17 mouse cellular contexts compared by ENCODE assay signal in the genomic region with DNA sequence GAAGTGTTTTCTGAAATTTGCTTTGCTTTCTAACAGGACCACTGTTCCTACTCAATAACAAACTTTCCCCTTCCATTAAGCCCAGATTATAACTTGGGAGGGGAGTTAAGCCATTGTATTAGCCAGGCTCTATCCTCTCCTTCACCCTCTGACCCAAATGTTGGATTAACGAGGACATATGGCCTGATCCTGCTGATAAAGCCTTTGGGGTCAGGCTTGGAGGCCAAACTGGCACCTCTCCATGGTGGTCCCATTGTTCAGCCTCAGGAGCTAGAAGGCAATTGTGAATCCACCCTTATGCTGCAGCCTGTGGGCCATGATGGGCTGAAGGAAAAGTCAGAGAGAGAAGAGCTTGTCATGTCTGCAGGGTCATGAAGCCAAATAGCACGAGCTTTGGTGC.
"Had no signal": no experiment of that assay in that cellular context is flagged by ENCODE, and none has a peak within 500 bp of the region (broad histone marks: within the 10 kb centered on the region; RNA-seq: fewer than 3 reads in every experiment).

No protein-coding gene starts in this region.

- H3K27ac ChIP-seq: liver, embryonic 14.5 days; midbrain, embryonic 13.5 days; midbrain, embryonic 15.5 days; neural tube, embryonic 13.5 days; neural tube, embryonic 15.5 days; stomach, embryonic 15.5 days; stomach, postnatal 0 days had no signal

- H3K9me3 ChIP-seq: midbrain, embryonic 13.5 days; midbrain, embryonic 15.5 days; neural tube, embryonic 13.5 days; neural tube, embryonic 15.5 days; stomach, embryonic 15.5 days had no signal

- H3K4me2 ChIP-seq: lung, embryonic 14.5 days; midbrain, embryonic 11.5 days; midbrain, embryonic 13.5 days; midbrain, embryonic 15.5 days; neural tube, embryonic 13.5 days; neural tube, embryonic 15.5 days; stomach, embryonic 15.5 days had no signal

- H3K4me3 ChIP-seq: midbrain, embryonic 13.5 days; midbrain, embryonic 15.5 days; myocyte; neural tube, embryonic 13.5 days; neural tube, embryonic 15.5 days; stomach, embryonic 15.5 days had no signal

- H3K4me1 ChIP-seq: midbrain, embryonic 13.5 days; midbrain, embryonic 15.5 days; neural tube, embryonic 13.5 days; neural tube, embryonic 15.5 days; stomach, embryonic 15.5 days had no signal

- DNase-seq: lung, adult 18-20 months; lung, embryonic 14.5 days; lung, postnatal 10 days; lung, postnatal 4 days; right cerebral cortex, postnatal 14 days; thymus, adult 2 months; thymus, postnatal 25 days; thymus, postnatal 4 days had no signal

- H3K9ac ChIP-seq: liver, embryonic 14.5 days; lung, embryonic 14.5 days; midbrain, embryonic 13.5 days; midbrain, embryonic 15.5 days; neural tube, embryonic 13.5 days; neural tube, embryonic 15.5 days; stomach, embryonic 15.5 days had no signal

- H3K27me3 ChIP-seq: midbrain, embryonic 15.5 days; neural tube, embryonic 13.5 days; neural tube, embryonic 15.5 days; stomach, embryonic 15.5 days had no signal

- H3K36me3 ChIP-seq: midbrain, embryonic 13.5 days; midbrain, embryonic 15.5 days; neural tube, embryonic 13.5 days; neural tube, embryonic 15.5 days; stomach, embryonic 15.5 days had no signal

- ATAC-seq: midbrain, embryonic 13.5 days; midbrain, embryonic 15.5 days had no signal
